Mouse (Mus musculus): ENCODE data around the gene Ptger4. TPM values are rescaled to one million over a fixed set of nuclear protein-coding genes. Genes with fewer than 3 reads are reported as not detected.

The Ptger4 gene
- polyA plus RNA-seq, 1 experiment from 2014 or later = 3.4 TPM

DNA sequence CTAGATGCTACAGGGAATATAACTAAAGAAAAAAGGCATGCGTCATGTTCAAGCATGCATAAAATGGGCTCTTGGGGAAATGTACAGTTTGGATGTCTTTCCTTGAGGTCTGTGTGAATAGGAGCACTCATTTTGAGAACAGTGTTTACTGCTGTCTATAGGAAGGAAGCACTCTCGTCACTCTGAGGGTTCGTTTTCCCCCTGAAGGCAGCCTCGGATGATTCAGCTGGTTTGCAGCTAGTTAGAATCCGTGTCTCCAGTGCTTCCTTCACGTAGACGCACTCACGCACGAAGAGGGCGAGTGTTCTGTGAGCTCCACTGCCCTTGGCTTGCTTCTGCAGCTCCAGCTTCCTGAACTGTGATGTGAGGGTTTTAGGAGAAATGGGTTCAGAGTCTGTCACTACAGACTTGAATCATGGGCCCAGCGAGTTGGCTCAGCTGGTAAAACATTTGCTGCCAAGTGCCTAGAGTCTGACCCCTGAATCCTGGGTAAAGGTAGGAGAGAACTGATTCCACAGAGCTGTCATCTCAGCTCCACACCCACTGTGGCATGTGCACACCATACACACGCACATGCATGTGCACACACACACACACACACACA, 70.7 kb downstream of the Ptger4 start:
- DNase-seq (ENCODE audit: low spot score) (no peak), ATAC-seq (ENCODE audit: low read depth) (no peak)
- Histone ChIP-seq H3K9me3 (ENCODE audit: control insufficient read depth, low read length) (no peaks in the 10 kb centered on the region), H3K27ac (replicated peaks; ENCODE audit: low read depth, low read length) (no peak overlapping the region), H3K36me3 (ENCODE audit: control insufficient read depth, insufficient read depth, low read length) (peaks cover 87% of the 10 kb centered on the region), H3K9ac (ENCODE audit: low read depth, low read length) (no peak overlapping the region), H3K4me2 (ENCODE audit: low read depth, low read length) (no peak overlapping the region), H3K4me1 (ENCODE audit: control insufficient read depth, insufficient read depth, low read length) (no peaks in the 10 kb centered on the region), H3K27me3 (replicated peaks; ENCODE audit: control insufficient read depth, insufficient read depth, low read length) (no peaks in the 10 kb centered on the region), H3K4me3 (ENCODE audit: low read depth, low read length) (no peak overlapping the region)
- WGBS = 84% methylated on average over 12 of the region's 12 CpGs

DNA sequence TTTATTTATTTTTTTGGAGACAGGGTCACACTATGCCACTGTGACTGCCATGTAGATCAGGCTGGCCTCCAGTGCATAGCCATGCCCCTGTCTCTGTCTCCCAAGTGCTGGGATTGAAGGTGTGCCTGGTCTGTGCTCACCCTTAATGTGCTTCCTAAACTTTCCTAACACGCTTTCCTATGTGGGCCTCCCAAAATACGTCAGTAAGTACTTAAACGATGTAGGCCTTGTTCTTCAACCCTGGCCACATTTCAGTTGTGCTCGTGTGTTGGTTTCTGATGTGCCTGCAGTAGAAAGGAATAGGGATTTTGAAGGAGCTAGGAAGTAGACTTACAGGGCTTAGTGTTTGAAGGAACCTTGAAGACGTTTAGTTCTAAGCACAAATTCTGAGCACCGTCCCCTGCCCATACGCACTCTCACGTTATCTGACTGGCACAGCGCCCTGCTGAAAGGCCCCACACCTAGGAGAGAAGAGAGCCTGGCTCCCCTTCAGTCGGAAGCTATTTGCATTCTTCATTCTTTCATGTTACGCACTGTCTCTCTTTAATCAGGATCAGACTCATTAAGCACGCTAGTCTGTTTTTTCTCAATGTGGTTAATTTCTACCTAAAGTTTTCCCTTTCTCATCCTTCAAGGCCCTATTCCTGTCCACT, 78.7 kb downstream of the Ptger4 start:
- ATAC-seq (ENCODE audit: low read depth) (no peak), DNase-seq (ENCODE audit: low spot score) (no peak)
- 90% methylated on average over 12 of the region's 12 CpGs for WGBS
- Histone ChIP-seq H3K27ac (replicated peaks; ENCODE audit: low read depth, low read length) (no peak overlapping the region), H3K9ac (ENCODE audit: low read depth, low read length) (no peak overlapping the region), H3K9me3 (ENCODE audit: control insufficient read depth, low read length) (no peaks in the 10 kb centered on the region), H3K27me3 (replicated peaks; ENCODE audit: control insufficient read depth, insufficient read depth, low read length) (no peaks in the 10 kb centered on the region), H3K4me1 (ENCODE audit: control insufficient read depth, insufficient read depth, low read length) (no peaks in the 10 kb centered on the region), H3K4me3 (ENCODE audit: low read depth, low read length) (no peak overlapping the region), H3K4me2 (ENCODE audit: low read depth, low read length) (no peak overlapping the region), H3K36me3 (ENCODE audit: control insufficient read depth, insufficient read depth, low read length) (peaks cover 57% of the 10 kb centered on the region)

DNA sequence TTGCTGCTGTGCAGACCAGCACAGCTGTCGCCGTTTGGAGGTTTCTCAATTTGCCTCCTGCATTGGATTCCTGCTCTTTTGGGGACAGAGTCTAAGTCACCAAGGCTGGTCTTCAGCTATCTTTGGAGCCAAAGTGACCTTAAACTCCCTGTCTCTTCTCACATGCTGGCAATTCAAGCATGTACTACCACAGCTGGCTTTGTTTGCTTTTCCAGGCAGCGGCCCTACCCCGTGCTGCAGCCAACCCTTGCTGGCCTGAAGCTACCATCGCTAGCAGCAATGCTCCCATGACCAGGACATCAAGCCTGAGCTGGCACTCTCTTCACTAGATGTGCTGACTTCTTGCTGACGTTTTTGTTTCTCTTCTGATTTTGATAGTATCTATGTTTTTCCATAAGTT, 85.2 kb downstream of the Ptger4 start:
- no peaks in the 10 kb centered on the region for H3K9me3 ChIP-seq (ENCODE audit: control insufficient read depth, low read length)
- H3K36me3 ChIP-seq (ENCODE audit: control insufficient read depth, insufficient read depth, low read length) = peaks cover 7% of the 10 kb centered on the region; the same call in 1 of the 2 replicates
- H3K4me2 ChIP-seq (ENCODE audit: low read depth, low read length) = no peak overlapping the region
- no peak for DNase-seq (ENCODE audit: low spot score)
- no peaks in the 10 kb centered on the region for H3K4me1 ChIP-seq (ENCODE audit: control insufficient read depth, insufficient read depth, low read length)
- ATAC-seq (ENCODE audit: low read depth) = no peak
- no peak overlapping the region for H3K4me3 ChIP-seq (ENCODE audit: low read depth, low read length)
- no peaks in the 10 kb centered on the region for H3K27me3 ChIP-seq (replicated peaks; ENCODE audit: control insufficient read depth, insufficient read depth, low read length)
- H3K27ac ChIP-seq (replicated peaks; ENCODE audit: low read depth, low read length) = no peak overlapping the region
- H3K9ac ChIP-seq (ENCODE audit: low read depth, low read length) = no peak overlapping the region
- 71% methylated on average over 6 of the region's 6 CpGs for WGBS

DNA sequence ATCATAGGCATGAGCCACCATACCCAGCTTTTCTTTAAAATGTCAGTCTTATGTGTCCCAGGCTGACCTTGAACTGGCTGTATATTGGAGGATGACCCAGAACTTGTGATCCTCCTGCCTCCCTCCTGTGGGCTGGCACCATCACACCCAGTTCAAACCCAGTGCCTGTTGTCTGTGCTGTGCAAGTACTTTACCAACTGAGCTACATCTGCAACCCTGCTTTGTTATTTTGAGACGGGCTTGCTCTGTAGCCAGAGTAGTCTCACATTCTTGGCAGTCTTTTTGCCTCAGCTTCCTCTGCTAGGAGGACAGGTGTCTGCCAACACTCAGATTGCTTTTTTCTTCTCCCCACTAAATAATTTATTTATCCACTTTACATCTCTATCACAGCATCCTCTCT, 86.6 kb downstream of the Ptger4 start:
- no peak for ATAC-seq (ENCODE audit: low read depth)
- no peak for DNase-seq (ENCODE audit: low spot score)
- H3K36me3 ChIP-seq (ENCODE audit: control insufficient read depth, insufficient read depth, low read length) = no peaks in the 10 kb centered on the region
- H3K4me3 ChIP-seq (ENCODE audit: low read depth, low read length) = no peak overlapping the region
- no peak overlapping the region for H3K4me2 ChIP-seq (ENCODE audit: low read depth, low read length)
- H3K9ac ChIP-seq (ENCODE audit: low read depth, low read length) = no peak overlapping the region
- no peaks in the 10 kb centered on the region for H3K4me1 ChIP-seq (ENCODE audit: control insufficient read depth, insufficient read depth, low read length)
- H3K27me3 ChIP-seq (replicated peaks; ENCODE audit: control insufficient read depth, insufficient read depth, low read length) = no peaks in the 10 kb centered on the region
- H3K27ac ChIP-seq (replicated peaks; ENCODE audit: low read depth, low read length) = no peak overlapping the region
- H3K9me3 ChIP-seq (ENCODE audit: control insufficient read depth, low read length) = no peaks in the 10 kb centered on the region
- 43% methylated on average over 1 of the region's 1 CpGs for WGBS

Other genes with a start within 250 kb of the Ptger4 start
- gene C7, start 180.4 kb downstream of the Ptger4 start, polyA plus RNA-seq (2014; fragmentation: Nextera tagmentation; extraction: Ambion mirVana) = 0.17 and 0.22 TPM in 2 replicates
- gene Card6, start 135.6 kb downstream of the Ptger4 start, polyA plus RNA-seq (2014; fragmentation: Nextera tagmentation; extraction: Ambion mirVana) = 1.9 and 2.1 TPM in 2 replicates
- gene Rpl37, start 127.5 kb downstream of the Ptger4 start, polyA plus RNA-seq (2014; fragmentation: Nextera tagmentation; extraction: Ambion mirVana) = 794 and 907 TPM in 2 replicates
- 20.2 and 20.7 TPM in 2 replicates for gene Prkaa1, start 100.3 kb downstream of the Ptger4 start, polyA plus RNA-seq (2014; fragmentation: Nextera tagmentation; extraction: Ambion mirVana)
- 39.3 and 41.9 TPM in 2 replicates for gene Ttc33, start 58.7 kb downstream of the Ptger4 start, polyA plus RNA-seq (2014; fragmentation: Nextera tagmentation; extraction: Ambion mirVana)